Mouse (Mus musculus) liver, postnatal 0 days (tissue): ENCODE results near the gene Ccdc63.

ENCODE experiments used
- CTCF ChIP-seq: sonication (generic); IDR thresholded peaks from 2 replicates; pipeline ENCODE4 v1.5.1; 2016; ENCODE audit warnings: antibody characterized with exemption, low read depth
- EP300 ChIP-seq: IDR thresholded peaks from 2 replicates; pipeline ENCODE4 v1.6.1; 2016; ENCODE audit warnings: antibody characterized with exemption, low read depth, mild to moderate bottlenecking

DNA sequence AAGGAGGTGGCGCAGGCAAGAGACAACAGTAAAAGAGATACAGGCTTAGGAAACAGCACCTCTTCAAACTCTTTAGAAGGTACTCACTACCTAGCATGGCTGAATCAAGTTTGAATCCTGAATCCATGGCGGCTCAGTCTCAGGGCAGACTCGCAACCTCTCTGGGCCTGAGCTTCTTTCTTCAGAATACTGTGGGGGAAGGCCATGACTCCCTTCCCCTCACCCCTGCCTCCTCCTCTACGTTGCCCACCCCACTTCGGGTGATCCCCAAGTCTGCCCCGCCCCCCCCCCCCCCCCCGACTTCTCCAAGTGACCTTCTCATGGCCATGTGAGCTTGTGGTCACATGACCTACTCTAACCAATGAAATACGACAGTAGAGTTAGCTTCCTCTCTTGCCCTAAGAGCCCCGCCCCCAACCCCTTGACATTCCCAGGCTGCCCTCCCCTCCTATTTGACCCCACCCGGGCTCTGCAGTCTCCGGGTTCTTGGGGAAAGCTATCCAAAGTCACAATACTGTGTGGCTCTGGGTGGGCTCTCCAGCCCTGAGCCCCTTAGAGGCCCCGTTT lies 79.8 kb downstream of the Ccdc63 start:
- TF ChIP-seq CTCF: no peak
- no peak for TF ChIP-seq EP300
